Mouse (Mus musculus) Patski (cell line): ENCODE results near the gene Nme7. TPM values are rescaled to one million over a fixed set of nuclear protein-coding genes. Genes with fewer than 3 reads are reported as not detected.
A peak's percentile ranks its signal among the peaks of the same experiment; 100 is the strongest.

Experiments
- ATAC-seq: fragments of 100-300 bp; one replicate; pipeline ENCODE4 v1.8.0; 2021
- CTCF ChIA-PET: fragments of 350-600 bp; sonication (Branson Sonifier 250); formaldehyde crosslinking; loops from one replicate; lab custom pipeline; 2022; ENCODE audit warnings: inconsistent platforms; lab: Charles Lee
- POLR2A ChIA-PET: fragments of 350-600 bp; sonication (Branson Sonifier 250); formaldehyde crosslinking; loops from one replicate; lab custom pipeline; 2022; ENCODE audit warnings: antibody characterized with exemption, inconsistent platforms; lab: Charles Lee
- DNase-seq: peaks from one replicate; pipeline ENCODE4 v3.0.0-alpha.2; 2011; ENCODE audit warnings: low read depth, low spot score
- H3K27me3 ChIP-seq: fragments of 371-371 bp; one replicate; pipeline ENCODE4 v1.5.1; 2021
- CTCF ChIP-seq: fragments of 100-300 bp; IDR thresholded peaks from one replicate; pipeline ENCODE4 v1.5.1; 2021
- in situ Hi-C: fragments of 300-500 bp; cut with MboI; formaldehyde crosslinking; loops from 3 replicates; pipeline ENCODE4 v1.11.1; 2018; ENCODE audit warnings: low pct_unique_long_range_greater_than_20kb, mixed read lengths
- polyA plus RNA-seq: library from polyadenylated mRNA; unstranded; gene quantifications from one replicate; pipeline ENCODE4 v1.2.3, GENCODE M21; 2021

Nme7 gene
- polyA plus RNA-seq, 1 experiment from 2014 or later, result 56.0 TPM

DNA sequence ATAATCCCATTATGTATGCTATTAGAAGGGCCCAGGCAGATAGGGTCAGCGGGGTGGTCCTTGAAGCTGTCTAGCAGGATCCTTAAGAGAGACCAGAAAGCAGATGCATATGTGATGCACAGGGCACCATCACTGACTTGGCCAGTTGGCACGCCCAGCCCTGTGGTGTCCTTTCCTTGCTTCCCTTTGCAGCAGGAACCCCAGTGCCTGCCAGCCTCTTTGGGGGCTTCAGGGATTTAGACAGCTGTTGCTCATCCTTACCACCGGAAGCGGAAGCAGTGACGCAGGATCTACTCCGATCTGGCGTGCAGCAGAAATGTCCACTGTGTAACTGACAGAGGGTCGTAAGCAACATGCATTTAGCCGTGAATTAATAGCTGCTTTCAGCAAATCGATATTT, 163.5 kb downstream of the Nme7 start:
- ATAC-seq (no peak), DNase-seq (no peak)
- POLR2A ChIA-PET, result interaction anchor here (0.5 to 0.7 kb wide), 2 partner anchors 58 to 65 kb away, joined by 4 to 8 read pairs; no protein-coding TSS in a partner anchor
- in situ Hi-C loops, result loop anchor here (5.0 kb wide), 1 partner anchor 35 kb away; no protein-coding TSS in a partner anchor
- CTCF ChIA-PET, result interaction anchor here (1.0 kb wide), 2 partner anchors 9 to 14 kb away, joined by 3 to 4 read pairs; no protein-coding TSS in a partner anchor
- no peaks in the 10 kb centered on the region for H3K27me3 ChIP-seq
- no peak for TF ChIP-seq CTCF

GRCm38 (mm10) chr1:164468329-164468728, 164.4 kb downstream of the Nme7 start:
- ChIA-PET POLR2A (no interaction called here), CTCF (interaction anchor here (1.0 kb wide), 1 partner anchor 8 kb away, joined by 4 read pairs; no protein-coding TSS in a partner anchor)
- no peak for DNase-seq

GRCm38 (mm10) chr1:164470985-164471384, 167.1 kb downstream of the Nme7 start:
- ATAC-seq (no peak), DNase-seq (no peak)
- in situ Hi-C loops, result no loop called here
- POLR2A ChIA-PET, result no interaction called here
- CTCF ChIA-PET, result no interaction called here
- no peaks in the 10 kb centered on the region for H3K27me3 ChIP-seq
- no peak for TF ChIP-seq CTCF

More at GRCm38 (mm10) chr1:164468329-164468728, 164.4 kb downstream of the Nme7 start:
- no peak for ATAC-seq
- in situ Hi-C loops, result loop anchor here (5.0 kb wide), 1 partner anchor 34 kb away; no protein-coding TSS in a partner anchor
- H3K27me3 ChIP-seq, result no peaks in the 10 kb centered on the region
- no peak for TF ChIP-seq CTCF

- in situ Hi-C loops, result no loop called here
- no peaks in the 10 kb centered on the region for H3K27me3 ChIP-seq
- no peak for TF ChIP-seq CTCF
- CTCF ChIA-PET, result no interaction called here
- ATAC-seq (no peak), DNase-seq (no peak)
- POLR2A ChIA-PET, result no interaction called here
Measured at GRCm38 (mm10) chr1:164471632-164472031, 167.7 kb downstream of the Nme7 start.

- POLR2A ChIA-PET, result no interaction called here
- no peak for TF ChIP-seq CTCF
Measured at GRCm38 (mm10) chr1:164473398-164473797, 169.5 kb downstream of the Nme7 start.

GRCm38 (mm10) chr1:164474310-164474709, 170.4 kb downstream of the Nme7 start:
- no peak for ATAC-seq
- H3K27me3 ChIP-seq, result no peaks in the 10 kb centered on the region
- ChIA-PET CTCF (no interaction called here), POLR2A (no interaction called here)
- DNase-seq, result no peak
- TF ChIP-seq CTCF, result no peak
- in situ Hi-C loops, result no loop called here

More at GRCm38 (mm10) chr1:164473398-164473797, 169.5 kb downstream of the Nme7 start:
- in situ Hi-C loops, result no loop called here
- H3K27me3 ChIP-seq, result no peaks in the 10 kb centered on the region
- ATAC-seq (no peak), DNase-seq (no peak)
- CTCF ChIA-PET, result no interaction called here

- POLR2A ChIA-PET, result no interaction called here
- TF ChIP-seq CTCF, result no peak
- in situ Hi-C loops, result no loop called here
- no peak for DNase-seq
- no peak for ATAC-seq
- no peaks in the 10 kb centered on the region for H3K27me3 ChIP-seq
- CTCF ChIA-PET, result interaction anchor here (1.6 kb wide), 1 partner anchor 15 kb away, joined by 3 read pairs; no protein-coding TSS in a partner anchor
Measured at GRCm38 (mm10) chr1:164474778-164475511, 171.0 kb downstream of the Nme7 start.

GRCm38 (mm10) chr1:164475895-164476294, 172.0 kb downstream of the Nme7 start:
- CTCF ChIA-PET, result interaction anchor here (1.1 to 1.6 kb wide), 2 partner anchors 8 to 16 kb away, joined by 3 to 4 read pairs; no protein-coding TSS in a partner anchor
- POLR2A ChIA-PET, result no interaction called here
- no peak for ATAC-seq

GRCm38 (mm10) chr1:164480755-164481644, 177.1 kb downstream of the Nme7 start:
- in situ Hi-C loops, result no loop called here
- TF ChIP-seq CTCF, result no peak
- no peaks in the 10 kb centered on the region for H3K27me3 ChIP-seq
- ATAC-seq, result no peak
- ChIA-PET POLR2A (no interaction called here), CTCF (interaction anchor here (0.8 to 1.3 kb wide), 5 partner anchors 11 to 25 kb away, joined by 3 to 4 read pairs (median 3); no protein-coding TSS in a partner anchor)
- DNase-seq, result no peak

More at GRCm38 (mm10) chr1:164475895-164476294, 172.0 kb downstream of the Nme7 start:
- DNase-seq, result no peak
- H3K27me3 ChIP-seq, result no peaks in the 10 kb centered on the region
- TF ChIP-seq CTCF, result no peak
- in situ Hi-C loops, result no loop called here

DNA sequence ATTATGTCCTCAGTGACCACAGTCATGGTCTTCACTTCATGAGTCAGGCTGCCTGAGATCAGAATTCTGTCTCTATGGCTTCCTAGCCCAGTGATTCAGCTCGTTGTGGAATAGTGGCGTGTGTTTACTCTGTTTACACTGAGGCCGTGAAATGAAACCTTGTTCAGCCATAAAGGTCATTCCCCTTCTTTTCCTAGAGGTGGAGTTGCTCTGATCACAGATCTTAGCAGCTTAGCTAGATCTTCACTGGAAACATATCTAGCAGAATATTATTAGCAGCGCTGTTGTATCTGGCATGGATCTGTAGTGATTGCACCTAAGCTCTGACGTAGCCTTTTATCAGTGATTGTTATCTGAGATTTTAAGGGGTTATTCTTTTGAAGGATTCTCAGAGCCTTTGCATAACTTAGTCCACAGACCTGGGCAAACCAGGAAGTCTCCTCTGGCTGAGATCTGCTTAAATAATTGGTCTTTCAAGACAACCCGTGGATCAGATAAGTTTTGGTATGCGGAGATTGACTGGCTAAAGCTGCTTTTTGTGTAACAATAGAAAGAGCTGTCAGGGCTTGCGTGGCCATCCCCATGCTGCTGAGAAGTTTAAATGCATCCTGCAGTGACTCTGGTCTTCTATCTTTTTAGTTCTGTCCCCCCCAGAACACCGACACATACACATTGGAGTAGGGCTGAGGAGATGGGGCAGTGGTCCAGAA, 177.9 kb downstream of the Nme7 start:
- in situ Hi-C loops, result no loop called here
- POLR2A ChIA-PET, result no interaction called here
- DNase-seq (no peak), ATAC-seq (peak; percentile 76)
- H3K27me3 ChIP-seq, result no peaks in the 10 kb centered on the region
- TF ChIP-seq CTCF, result no peak
- CTCF ChIA-PET, result interaction anchor here (0.8 to 1.3 kb wide), 3 partner anchors 10 to 24 kb away, joined by 3 to 4 read pairs (median 3); no protein-coding TSS in a partner anchor
